Mouse (Mus musculus): ENCODE data around the gene Fignl1. TPM values are rescaled to one million over a fixed set of nuclear protein-coding genes. Genes with fewer than 3 reads are reported as not detected.

The Fignl1 gene
- polyA plus RNA-seq (2012; rRNA removed): 0.58 and 0.69 TPM in 2 replicates

DNA sequence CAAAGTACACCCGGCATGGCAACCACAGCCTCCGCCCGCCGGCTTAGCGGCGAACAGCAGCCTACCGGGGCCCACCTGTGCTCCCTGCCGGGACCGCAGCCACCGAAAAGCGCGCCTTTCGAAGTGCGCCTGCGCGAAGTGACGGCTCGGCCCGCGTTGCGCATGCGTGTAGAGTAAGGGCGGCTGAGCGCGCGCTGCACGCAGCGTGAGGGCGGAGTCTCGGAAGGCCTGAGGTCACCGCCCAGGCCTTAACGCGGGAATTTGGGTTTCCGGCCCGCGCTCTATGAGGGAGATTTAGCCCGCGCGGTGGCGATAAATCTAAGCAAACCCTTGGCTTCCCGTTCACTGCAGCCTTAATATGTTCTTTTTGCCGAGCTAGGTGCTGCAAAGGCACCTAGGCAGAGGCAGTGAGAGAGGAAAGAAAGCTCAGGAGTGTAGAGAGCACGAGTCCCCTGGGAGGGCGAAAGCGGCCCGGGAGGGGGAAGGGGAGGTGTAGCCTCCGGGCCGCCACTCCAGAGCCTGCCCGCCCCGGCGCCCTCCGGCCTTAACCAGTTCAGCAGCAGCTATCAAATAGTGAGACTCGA lies at the start of gene Fignl1:
Fignl1 (minus strand) TSS at position 143 of the 584 bp plus-strand sequence.
- peak; percentile 77 to 97 for DNase-seq (ENCODE audit: extremely low spot score in 1 of 2, low spot score in 1 of 2)

GRCm38 (mm10) chr11:11856959-11857358 lies 48.2 kb upstream of the Fignl1 start:
- no peak for DNase-seq (ENCODE audit: extremely low spot score in 1 of 2, low spot score in 1 of 2)

- no peak for DNase-seq (ENCODE audit: extremely low spot score in 1 of 2, low spot score in 1 of 2)
These were observed 46.9 kb upstream of the Fignl1 start for GRCm38 (mm10) chr11:11855685-11856131.

- no peak for DNase-seq (ENCODE audit: extremely low spot score in 1 of 2, low spot score in 1 of 2)
These were observed 46.4 kb upstream of the Fignl1 start for GRCm38 (mm10) chr11:11855061-11855672.

DNA sequence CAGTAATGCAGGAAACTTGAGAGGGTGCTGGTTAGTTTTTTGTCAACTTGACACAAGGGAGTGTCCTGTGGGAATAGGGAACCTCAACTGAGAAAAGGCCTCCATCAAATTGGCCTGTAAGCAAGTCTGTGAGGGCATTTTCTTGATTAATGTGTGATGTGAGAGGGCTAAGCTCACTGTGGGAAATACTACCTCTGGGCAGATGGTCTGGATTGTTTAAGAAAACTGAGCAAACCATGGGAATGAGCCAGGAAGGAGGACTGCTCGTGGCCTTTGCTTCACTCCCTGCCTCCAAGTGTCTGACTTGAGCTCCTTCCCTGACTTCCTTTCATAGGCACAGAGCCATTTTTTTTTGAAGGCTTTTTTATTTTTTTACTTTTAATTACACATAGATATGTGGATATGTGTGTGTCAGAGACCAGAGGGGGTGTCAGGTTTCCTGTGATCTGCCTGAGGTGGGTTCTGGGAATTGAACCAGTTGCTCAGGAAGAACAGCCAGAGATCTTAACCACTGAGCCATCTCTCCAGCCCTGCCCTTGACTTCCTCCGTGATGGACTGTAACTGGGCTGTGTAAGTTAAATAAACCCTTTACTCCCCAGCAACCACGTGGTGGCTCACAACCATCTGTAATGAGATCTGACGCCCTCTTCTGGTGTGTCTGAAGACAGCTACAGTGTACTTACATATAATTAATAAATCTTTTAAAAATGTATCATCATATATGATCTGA lies 45.1 kb upstream of the Fignl1 start:
- DNase-seq (ENCODE audit: extremely low spot score in 1 of 2, low spot score in 1 of 2): no peak

DNA sequence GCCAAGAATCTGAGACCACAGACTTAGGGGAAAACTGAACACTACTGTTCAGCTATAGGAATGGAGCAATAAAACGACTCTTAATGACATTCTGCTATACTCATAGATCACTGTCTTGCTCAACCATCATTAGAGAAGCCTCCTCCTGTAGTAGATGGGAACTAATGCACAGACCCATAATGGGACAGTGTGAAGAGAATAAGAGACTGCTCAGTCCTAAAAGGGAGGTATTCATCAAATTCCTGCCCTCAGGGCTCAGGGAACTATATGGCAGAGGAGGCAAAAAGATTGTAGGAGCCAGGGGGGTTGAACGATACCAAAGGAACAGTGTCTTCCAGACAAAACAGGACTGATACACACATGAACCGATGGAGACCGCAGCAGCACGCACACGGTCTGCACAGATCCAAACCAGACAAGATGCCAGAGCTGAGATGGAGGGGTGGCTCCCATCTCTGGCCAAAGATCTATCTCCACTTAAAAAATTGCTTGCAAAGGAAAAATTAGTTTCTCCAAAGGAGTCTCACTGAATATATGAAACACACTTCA lies 43.3 kb upstream of the Fignl1 start:
- DNase-seq (ENCODE audit: extremely low spot score in 1 of 2, low spot score in 1 of 2): no peak

- no peak for DNase-seq (ENCODE audit: extremely low spot score in 1 of 2, low spot score in 1 of 2)
These were observed 41.9 kb upstream of the Fignl1 start for GRCm38 (mm10) chr11:11850476-11851267.

- no peak for DNase-seq (ENCODE audit: extremely low spot score in 1 of 2, low spot score in 1 of 2)
These were observed 41.0 kb upstream of the Fignl1 start for GRCm38 (mm10) chr11:11849513-11850311.

- no peak for DNase-seq (ENCODE audit: extremely low spot score in 1 of 2, low spot score in 1 of 2)
These were observed 39.7 kb upstream of the Fignl1 start for GRCm38 (mm10) chr11:11848467-11848866.

GRCm38 (mm10) chr11:11845044-11845443 lies 36.3 kb upstream of the Fignl1 start:
- no peak for DNase-seq (ENCODE audit: extremely low spot score in 1 of 2, low spot score in 1 of 2)

- no peak for DNase-seq (ENCODE audit: extremely low spot score in 1 of 2, low spot score in 1 of 2)
These were observed 35.7 kb upstream of the Fignl1 start for GRCm38 (mm10) chr11:11844367-11844971.

DNA sequence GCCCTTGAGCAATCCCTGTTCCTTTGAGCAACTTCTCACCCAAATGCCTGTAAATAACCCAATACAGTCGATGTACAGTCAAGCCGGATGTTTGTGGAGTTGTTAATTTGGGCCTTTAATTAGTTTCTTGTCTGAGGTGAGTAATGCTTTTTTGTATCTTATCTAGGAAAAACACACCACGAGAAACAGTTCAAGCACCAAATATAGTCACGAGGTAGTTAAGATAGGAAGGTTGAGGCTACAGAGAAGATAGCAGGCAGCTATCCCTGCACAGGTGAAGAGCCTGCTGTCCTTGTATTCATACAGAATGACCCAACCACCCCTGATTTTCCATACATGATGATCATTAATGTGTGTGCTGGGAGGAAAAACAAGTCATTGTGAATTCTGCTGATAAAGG lies 32.8 kb upstream of the Fignl1 start:
- no peak for DNase-seq (ENCODE audit: extremely low spot score in 1 of 2, low spot score in 1 of 2)

DNA sequence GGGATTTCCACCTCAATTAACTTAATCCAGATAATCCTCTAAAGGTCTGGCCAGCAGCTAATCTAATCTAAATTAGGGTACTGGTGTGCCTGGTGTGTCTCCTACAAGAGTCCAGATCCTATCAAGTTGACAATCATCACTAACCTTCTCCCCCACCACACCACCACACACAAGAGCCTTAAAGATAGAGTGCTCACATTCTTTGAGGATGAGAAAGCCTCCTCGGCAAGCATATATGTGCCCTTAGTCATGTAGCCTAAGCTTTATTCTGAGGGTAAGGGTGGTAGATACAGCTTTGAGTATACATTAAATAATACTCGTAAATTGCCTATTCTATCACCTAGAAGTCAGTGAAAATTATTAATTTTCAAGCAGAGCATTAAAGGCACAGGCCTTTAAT lies 32.0 kb upstream of the Fignl1 start:
- DNase-seq (ENCODE audit: extremely low spot score in 1 of 2, low spot score in 1 of 2): no peak

- no peak for DNase-seq (ENCODE audit: extremely low spot score in 1 of 2, low spot score in 1 of 2)
These were observed 31.1 kb upstream of the Fignl1 start for GRCm38 (mm10) chr11:11839874-11840273.

DNA sequence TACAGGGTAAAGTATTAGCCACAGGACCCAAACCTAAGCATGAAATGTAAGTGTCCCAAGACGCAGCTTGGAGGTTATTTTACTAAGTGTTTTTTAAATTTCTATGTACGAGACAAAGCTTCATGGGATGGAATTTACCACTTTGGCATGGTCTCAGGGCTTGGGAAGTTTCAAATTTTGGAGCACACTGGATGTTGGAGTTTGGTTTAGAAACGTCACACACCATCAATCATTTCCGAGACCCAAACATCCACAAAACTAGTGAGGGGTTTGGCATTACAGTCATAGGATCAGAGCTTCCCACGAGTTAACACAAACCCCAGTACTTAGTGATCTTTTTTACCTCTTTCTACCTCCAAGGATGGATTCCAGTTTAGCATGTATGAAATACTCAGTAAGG lies 28.6 kb upstream of the Fignl1 start:
- no peak for DNase-seq (ENCODE audit: extremely low spot score in 1 of 2, low spot score in 1 of 2)

- DNase-seq (ENCODE audit: extremely low spot score in 1 of 2, low spot score in 1 of 2): no peak
These were observed 28.1 kb upstream of the Fignl1 start for GRCm38 (mm10) chr11:11836713-11837370.

GRCm38 (mm10) chr11:11836262-11836661 lies 27.5 kb upstream of the Fignl1 start:
- no peak for DNase-seq (ENCODE audit: extremely low spot score in 1 of 2, low spot score in 1 of 2)

DNA sequence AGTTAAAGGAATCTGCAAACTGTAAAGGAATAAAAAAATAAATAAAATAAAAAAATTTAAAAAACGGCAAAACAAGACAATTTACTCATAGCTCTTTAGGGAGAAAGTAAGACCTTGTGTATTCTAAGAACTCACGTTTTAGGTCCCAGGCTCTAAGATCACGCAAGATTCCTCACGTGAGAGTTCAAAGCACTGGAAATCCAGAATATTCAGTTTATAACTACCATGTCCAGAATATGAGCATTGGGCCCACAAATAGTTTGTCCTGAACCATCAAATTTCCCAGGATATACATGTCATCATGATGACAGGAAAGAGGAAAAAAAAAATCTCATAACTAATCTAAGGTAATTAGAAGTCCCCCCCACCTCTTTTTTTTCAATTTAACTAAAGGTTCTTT lies 27.0 kb upstream of the Fignl1 start:
- no peak for DNase-seq (ENCODE audit: extremely low spot score in 1 of 2, low spot score in 1 of 2)

DNA sequence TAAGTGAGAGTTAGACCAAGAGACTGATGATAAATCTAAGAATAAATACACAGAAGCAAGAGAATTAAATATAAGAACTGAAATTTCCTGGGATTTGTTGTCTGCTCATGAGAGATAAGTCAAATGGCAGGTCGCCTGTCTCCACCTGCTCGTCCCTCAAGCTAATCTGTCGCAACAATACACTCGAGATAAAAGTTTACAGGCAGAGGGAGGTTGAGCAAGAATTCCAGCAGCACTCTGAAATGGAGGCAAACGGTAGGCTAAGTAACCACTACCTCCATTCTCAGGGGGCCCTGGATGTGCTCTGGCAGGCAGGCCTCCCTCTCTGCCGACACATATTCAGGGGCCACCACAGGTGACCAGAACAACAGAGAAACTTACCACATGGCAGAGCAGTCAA lies 26.6 kb upstream of the Fignl1 start:
- DNase-seq (ENCODE audit: extremely low spot score in 1 of 2, low spot score in 1 of 2): no peak
